Mouse (Mus musculus) forebrain, embryonic 12.5 days (tissue): ENCODE results near the gene Myrf. TPM values are rescaled to one million over a fixed set of nuclear protein-coding genes. Genes with fewer than 3 reads are reported as not detected.
"Not testable (repeated sequence)": the region's sequence is repeated elsewhere in the genome, so short reads cannot be mapped to it uniquely, and the experiment has no call there.

Experiments
- ATAC-seq: fragments of 200-750 bp; cut with Nextera tagmentation; 2 replicates; pipeline ENCODE4 v1.8.0; 2017; ENCODE audit warnings: moderate TSS enrichment; ENCODE audit not compliant: low FRiP score
- H3K27ac ChIP-seq: fragments of 300-500 bp; sonication (generic); 2 replicates; pipeline ENCODE4 v1.5.1; 2016; ENCODE audit warnings: mild to moderate bottlenecking
- H3K27me3 ChIP-seq: fragments of 300-500 bp; sonication (generic); 2 replicates; pipeline ENCODE4 v1.6.1; 2016; ENCODE audit warnings: mild to moderate bottlenecking
- H3K36me3 ChIP-seq: fragments of 300-500 bp; sonication (generic); replicated peaks from 2 replicates; pipeline ENCODE4 v1.6.1; 2016; ENCODE audit warnings: mild to moderate bottlenecking
- H3K4me1 ChIP-seq: fragments of 300-500 bp; sonication (generic); 2 replicates; pipeline ENCODE4 v1.6.1; 2016
- H3K4me2 ChIP-seq: fragments of 300-500 bp; sonication (generic); 2 replicates; pipeline ENCODE4 v1.6.1; 2016; ENCODE audit warnings: mild to moderate bottlenecking, moderate library complexity
- H3K4me3 ChIP-seq: fragments of 300-500 bp; sonication (generic); replicated peaks from 2 replicates; pipeline ENCODE4 v1.5.1; 2016; ENCODE audit warnings: mild to moderate bottlenecking
- H3K9ac ChIP-seq: fragments of 300-500 bp; sonication (generic); 2 replicates; pipeline ENCODE4 v1.6.1; 2016; ENCODE audit warnings: mild to moderate bottlenecking
- H3K9me3 ChIP-seq: fragments of 300-500 bp; sonication (generic); 2 replicates; pipeline ENCODE4 v1.6.1; 2016
- WGBS: fragments of 180-500 bp; shearing (Covaris S2); methylation state at CpG from one replicate; pipeline ENCODE4 v1.1.7; 2016; 5-methylcytosine and 5-hydroxymethylcytosine counted together
- microRNA-seq: library from miRNA; unstranded; fragments of <30 nt; microRNA quantifications from one replicate; pipeline ENCODE4, GENCODE M21; 2017
- polyA plus RNA-seq: library from polyadenylated mRNA; unstranded; fragments of >200 nt; fragmentation: Nextera tagmentation; extraction: Ambion mirVana; gene quantifications from 2 replicates; pipeline ENCODE4 v1.2.1, GENCODE M21; 2016

Gene Myrf
- polyA plus RNA-seq, 1 experiment from 2014 or later = 0.72 TPM

DNA sequence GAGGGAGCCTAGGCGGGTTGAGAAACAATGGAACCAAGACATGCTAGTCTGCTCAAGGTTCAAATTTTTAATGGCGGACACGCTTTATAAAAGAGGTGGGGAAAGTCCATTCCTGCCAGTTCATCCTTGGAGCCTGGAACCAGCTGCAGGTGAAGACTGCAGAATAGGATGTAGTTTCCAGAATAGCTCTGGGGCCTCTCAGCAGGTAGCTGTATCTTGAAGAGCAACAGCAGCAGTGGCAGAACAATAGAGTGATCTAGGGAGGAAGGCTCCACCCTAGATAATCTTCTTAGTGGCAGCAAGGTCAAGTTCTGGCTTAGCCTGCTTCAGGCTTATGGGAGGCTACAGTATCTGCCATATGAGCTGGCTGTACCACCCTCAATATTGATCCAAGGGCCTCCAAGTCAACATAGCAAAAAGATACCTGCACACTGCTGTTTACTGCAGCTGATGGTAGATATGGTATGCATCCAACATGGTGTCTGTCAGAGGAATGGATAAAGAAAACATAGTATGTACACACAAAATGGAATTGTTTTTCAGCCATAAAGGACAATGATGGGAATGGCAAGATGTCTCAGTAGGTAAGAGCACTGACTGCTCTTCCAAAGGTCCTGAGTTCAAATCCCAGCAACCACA lies 70.7 kb downstream of the Myrf start:
- H3K4me2 ChIP-seq, H3K27me3 ChIP-seq, H3K36me3 ChIP-seq, H3K9me3 ChIP-seq, H3K9ac ChIP-seq, H3K27ac ChIP-seq, ATAC-seq, H3K4me1 ChIP-seq, H3K4me3 ChIP-seq: not testable (repeated sequence)
- 77% methylated on average over 3 of the region's 3 CpGs for WGBS

DNA sequence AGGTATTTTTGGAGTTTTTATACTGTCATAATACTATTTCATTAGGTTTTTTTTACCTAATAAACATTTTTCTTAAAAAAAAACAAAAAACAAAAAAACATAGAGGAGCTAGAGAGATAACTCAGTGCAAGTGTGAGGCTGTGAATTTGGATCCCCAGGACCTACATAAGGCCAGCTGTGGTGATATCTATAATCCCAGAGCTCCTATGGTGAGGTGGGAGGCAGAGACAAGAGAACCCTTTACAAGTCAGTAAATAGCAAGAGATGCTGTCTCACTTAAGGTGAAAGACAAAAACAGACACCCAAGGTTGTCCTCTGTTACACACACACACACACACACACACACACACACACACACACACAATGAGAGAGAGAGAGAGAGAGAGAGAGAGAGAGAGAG lies 71.4 kb downstream of the Myrf start:
- no peak overlapping the region for H3K27ac ChIP-seq
- no peak overlapping the region for H3K4me2 ChIP-seq
- ATAC-seq = no peak

DNA sequence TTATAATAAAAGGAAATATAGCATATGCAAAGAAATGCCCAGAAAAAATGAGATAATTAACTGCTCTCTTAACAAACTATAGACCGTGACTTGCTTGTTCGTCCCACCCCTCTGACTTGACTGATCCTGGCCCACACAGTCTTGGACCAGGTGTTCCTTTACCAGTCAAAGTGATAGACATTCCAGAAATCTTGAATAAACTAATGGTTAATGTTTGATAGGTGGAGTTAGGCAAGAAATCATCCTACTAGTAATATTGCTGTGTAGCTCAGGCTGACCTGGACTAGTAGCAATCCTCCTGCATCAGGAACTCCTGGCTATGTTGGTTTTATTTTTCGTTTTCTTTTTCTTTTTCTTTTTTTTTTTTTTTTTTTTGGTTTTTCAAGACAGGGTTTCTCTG lies 72.1 kb downstream of the Myrf start:
- H3K9ac ChIP-seq = no peak overlapping the region
- H3K27ac ChIP-seq = no peak overlapping the region
- no peaks in the 10 kb centered on the region for H3K36me3 ChIP-seq
- no peak overlapping the region for H3K4me2 ChIP-seq
- H3K9me3 ChIP-seq = no peaks in the 10 kb centered on the region
- H3K4me3 ChIP-seq = no peak overlapping the region
- H3K4me1 ChIP-seq = no peaks in the 10 kb centered on the region
- 83% methylated on average over 3 of the region's 3 CpGs for WGBS
- ATAC-seq = no peak
- H3K27me3 ChIP-seq = no peaks in the 10 kb centered on the region

More for the DNA sequence above, 71.4 kb downstream of the Myrf start:
- H3K4me1 ChIP-seq = no peaks in the 10 kb centered on the region
- H3K27me3 ChIP-seq = no peaks in the 10 kb centered on the region
- H3K9ac ChIP-seq = no peak overlapping the region
- H3K9me3 ChIP-seq = no peaks in the 10 kb centered on the region
- H3K4me3 ChIP-seq = no peak overlapping the region
- no peaks in the 10 kb centered on the region for H3K36me3 ChIP-seq

DNA sequence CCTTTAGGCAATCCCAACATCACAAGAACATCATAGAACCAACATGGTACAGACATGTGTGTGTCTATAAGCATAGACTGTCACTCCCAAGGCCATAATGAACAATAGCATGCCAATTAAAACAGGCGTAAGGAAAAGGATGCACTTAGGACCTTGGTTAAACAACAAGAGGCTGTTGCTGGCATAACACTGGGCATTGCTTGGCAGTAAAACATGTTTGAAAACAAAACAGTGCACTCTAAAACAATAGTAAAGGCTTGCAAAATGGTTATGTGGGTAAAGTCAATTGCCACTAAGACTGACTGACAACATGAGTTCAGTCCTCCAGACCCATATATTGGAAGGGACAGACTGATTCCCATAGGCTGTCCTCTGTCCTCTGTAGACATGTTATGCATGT lies 72.6 kb downstream of the Myrf start:
- Histone ChIP-seq H3K4me1 (no peaks in the 10 kb centered on the region), H3K4me2 (no peak overlapping the region), H3K27me3 (no peaks in the 10 kb centered on the region), H3K4me3 (no peak overlapping the region), H3K36me3 (no peaks in the 10 kb centered on the region), H3K9ac (no peak overlapping the region), H3K27ac (no peak overlapping the region), H3K9me3 (no peaks in the 10 kb centered on the region)
- ATAC-seq = no peak
- WGBS = 83% methylated on average over 1 of the region's 1 CpGs

DNA sequence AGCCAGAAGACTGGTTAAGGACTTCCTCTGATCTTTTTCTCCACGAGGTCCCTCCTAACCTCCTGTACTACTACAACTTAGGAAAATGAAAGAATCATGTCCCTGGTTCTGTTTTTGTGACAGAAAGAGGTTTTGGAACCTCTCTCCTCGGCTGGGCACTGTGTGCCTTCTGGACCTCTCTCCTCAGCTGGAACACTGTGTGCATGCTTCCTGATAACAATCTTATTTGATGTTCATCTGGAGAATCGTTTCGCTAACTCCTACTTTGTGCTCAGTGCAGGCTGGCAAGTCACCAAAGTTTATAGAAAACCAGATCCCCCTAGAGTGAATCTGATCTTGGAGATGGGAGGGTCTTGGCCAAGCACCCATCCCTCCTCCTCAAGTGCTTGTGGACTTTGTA lies 73.4 kb downstream of the Myrf start:
- H3K4me1 ChIP-seq = no peaks in the 10 kb centered on the region
- no peak for ATAC-seq
- no peak overlapping the region for H3K4me3 ChIP-seq
- 83% methylated on average over 4 of the region's 4 CpGs for WGBS
- H3K27ac ChIP-seq = no peak overlapping the region
- H3K36me3 ChIP-seq = no peaks in the 10 kb centered on the region
- no peak overlapping the region for H3K4me2 ChIP-seq
- no peaks in the 10 kb centered on the region for H3K27me3 ChIP-seq
- no peak overlapping the region for H3K9ac ChIP-seq
- H3K9me3 ChIP-seq = no peaks in the 10 kb centered on the region

DNA sequence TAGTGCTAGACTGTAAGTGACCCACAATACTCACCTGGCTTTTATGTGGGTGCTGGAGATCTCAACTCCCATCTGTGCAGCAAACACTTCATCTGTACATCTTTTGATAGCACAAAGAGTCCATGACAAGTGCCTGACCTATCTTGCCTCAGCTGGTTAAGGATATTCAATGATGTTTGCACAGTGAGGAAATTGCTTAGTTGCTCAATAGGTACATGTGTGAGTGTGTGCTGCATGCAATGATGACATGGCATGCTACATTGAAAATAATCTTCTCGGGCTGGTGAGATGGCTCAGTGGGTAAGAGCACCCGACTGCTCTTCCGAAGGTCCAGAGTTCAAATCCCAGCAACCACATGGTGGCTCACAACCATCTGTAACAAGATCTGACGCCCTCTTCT lies 74.6 kb downstream of the Myrf start:
- H3K9me3 ChIP-seq, H3K4me1 ChIP-seq, H3K4me3 ChIP-seq, H3K36me3 ChIP-seq, H3K27ac ChIP-seq, H3K4me2 ChIP-seq, ATAC-seq, H3K9ac ChIP-seq, H3K27me3 ChIP-seq: not testable (repeated sequence)
- 84% methylated on average over 4 of the region's 4 CpGs for WGBS

DNA sequence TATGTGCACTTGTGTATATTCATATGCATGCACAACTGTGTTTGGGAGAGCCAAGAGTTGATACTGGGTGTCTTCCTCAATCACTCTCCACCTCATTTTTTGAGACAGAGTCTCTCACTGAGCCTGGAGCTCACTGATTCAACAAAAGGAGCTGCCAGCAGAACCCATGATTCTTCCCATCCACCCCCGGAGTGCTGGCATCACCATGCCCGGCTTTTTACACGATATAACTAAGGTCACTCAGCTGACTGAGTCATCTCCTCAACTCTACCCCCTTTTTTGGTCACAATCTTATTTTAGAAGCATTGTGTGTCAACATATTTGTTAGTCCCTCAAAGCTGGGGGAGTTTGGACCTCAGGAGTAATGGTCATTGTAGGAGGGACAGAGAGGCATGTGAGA lies 76.7 kb downstream of the Myrf start:
- Histone ChIP-seq H3K4me2 (no peak overlapping the region), H3K4me3 (no peak overlapping the region), H3K27ac (no peak overlapping the region), H3K9me3 (no peaks in the 10 kb centered on the region), H3K27me3 (no peaks in the 10 kb centered on the region), H3K36me3 (no peaks in the 10 kb centered on the region), H3K4me1 (no peaks in the 10 kb centered on the region), H3K9ac (no peak overlapping the region)
- 83% methylated on average over 3 of the region's 3 CpGs for WGBS
- no peak for ATAC-seq

Small RNA genes within 50 kb of the gene (microRNA-seq; reads per million reads assigned to microRNA genes)
- gene Mir6993 = 0.73 reads per million

Other genes starting within 250 kb of the Myrf start
- gene Best1, start 239.1 kb downstream of the Myrf start, polyA plus RNA-seq = 1.1 and 1.4 TPM in 2 replicates
- 19.0 and 22.7 TPM in 2 replicates for gene Rab3il1, start 239.1 kb downstream of the Myrf start, polyA plus RNA-seq
- gene Fads3, start 199.2 kb downstream of the Myrf start, polyA plus RNA-seq = 5.6 and 7.4 TPM in 2 replicates
- gene Fads2, start 139.0 kb downstream of the Myrf start, polyA plus RNA-seq = 184 and 187 TPM in 2 replicates
- gene Fads1, start 57.9 kb downstream of the Myrf start, polyA plus RNA-seq = 187 and 195 TPM in 2 replicates
- gene Tmem258, start 36.7 kb downstream of the Myrf start, polyA plus RNA-seq = 336 and 355 TPM in 2 replicates
- gene Fen1, start 36.6 kb downstream of the Myrf start, polyA plus RNA-seq = 130 and 134 TPM in 2 replicates
- 3.6 TPM in 2 replicates for gene Dagla, start 64.1 kb upstream of the Myrf start, polyA plus RNA-seq
- 2.7 and 5.5 TPM in 2 replicates for gene Syt7, start 148.3 kb upstream of the Myrf start, polyA plus RNA-seq
- gene Lrrc10b, start 216.7 kb upstream of the Myrf start, polyA plus RNA-seq = 0.83 and 1.1 TPM in 2 replicates
- gene Ppp1r32, start 242.2 kb upstream of the Myrf start, polyA plus RNA-seq = 0.58 and 0.97 TPM in 2 replicates